Mouse (Mus musculus): ENCODE data around the gene Ctnnbip1. TPM values are rescaled to one million over a fixed set of nuclear protein-coding genes. Genes with fewer than 3 reads are reported as not detected.
A peak's percentile ranks its signal among the peaks of the same experiment; 100 is the strongest.

Gene Ctnnbip1
- total and polyA plus RNA-seq, 2 experiments from 2014 or later, result 31.8 to 53.6 TPM

- TF ChIP-seq EP300 (IDR thresholded peaks at IDR 0.05; ENCODE audit: low read depth) (no peak), CTCF (IDR thresholded peaks at IDR 0.05; ENCODE audit: low read depth) (no peak)
- WGBS, result 45% methylated on average over 8 of the region's 8 CpGs
- H3K27ac ChIP-seq (ENCODE audit: low read depth), result no peak overlapping the region
Measured at GRCm38 (mm10) chr4:149567432-149568026, 49.5 kb downstream of the Ctnnbip1 start.

GRCm38 (mm10) chr4:149568622-149569021, 50.6 kb downstream of the Ctnnbip1 start:
- ATAC-seq (ENCODE audit: insufficient read depth, low read depth) (no peak), DNase-seq (ENCODE audit: low spot score) (no peak)
- Histone ChIP-seq H3K27me3 (ENCODE audit: control insufficient read depth, insufficient read depth, low read length) (peaks cover 17% of the 10 kb centered on the region; the same call in 1 of the 2 replicates), H3K4me3 (ENCODE audit: low read depth, low read length) (no peak overlapping the region), H3K27ac (ENCODE audit: low read depth) (no peak overlapping the region), H3K4me1 (ENCODE audit: control insufficient read depth, insufficient read depth) (peaks cover 28% of the 10 kb centered on the region), H3K36me3 (replicated peaks; ENCODE audit: control insufficient read depth, insufficient read depth, low read length) (0 out of 2 replicates have a peak, but pooled peaks cover 4% of the 10 kb centered on the region), H3K4me2 (ENCODE audit: low read depth, low read length) (no peak overlapping the region), H3K9me3 (replicated peaks; ENCODE audit: control insufficient read depth, low read length) (no peaks in the 10 kb centered on the region), H3K9ac (replicated peaks; ENCODE audit: low read depth, low read length) (no peak overlapping the region)
- 67% methylated on average over 6 of the region's 6 CpGs for WGBS
- TF ChIP-seq CTCF (IDR thresholded peaks at IDR 0.05; ENCODE audit: low read depth) (no peak), EP300 (IDR thresholded peaks at IDR 0.05; ENCODE audit: low read depth) (no peak)

More at GRCm38 (mm10) chr4:149567432-149568026, 49.5 kb downstream of the Ctnnbip1 start:
- peaks cover 12% of the 10 kb centered on the region; the same call in 1 of the 2 replicates for H3K27me3 ChIP-seq (ENCODE audit: control insufficient read depth, insufficient read depth, low read length)
- H3K9me3 ChIP-seq (replicated peaks; ENCODE audit: control insufficient read depth, low read length), result no peaks in the 10 kb centered on the region
- no peak for DNase-seq (ENCODE audit: low spot score)
- no peak overlapping the region for H3K4me3 ChIP-seq (ENCODE audit: low read depth, low read length)
- H3K4me1 ChIP-seq (ENCODE audit: control insufficient read depth, insufficient read depth), result peaks cover 32% of the 10 kb centered on the region
- no peak overlapping the region for H3K9ac ChIP-seq (replicated peaks; ENCODE audit: low read depth, low read length)
- ATAC-seq (ENCODE audit: insufficient read depth, low read depth), result no peak
- H3K36me3 ChIP-seq (replicated peaks; ENCODE audit: control insufficient read depth, insufficient read depth, low read length), result 0 out of 2 replicates have a peak, but pooled peaks cover 4% of the 10 kb centered on the region
- no peak overlapping the region for H3K4me2 ChIP-seq (ENCODE audit: low read depth, low read length)

- peaks cover 20% of the 10 kb centered on the region for H3K4me1 ChIP-seq (ENCODE audit: control insufficient read depth, insufficient read depth)
- DNase-seq (ENCODE audit: low spot score), result no peak
- WGBS, result 88% methylated on average over 6 of the region's 6 CpGs
- H3K4me3 ChIP-seq (ENCODE audit: low read depth, low read length), result no peak overlapping the region
- ATAC-seq (ENCODE audit: insufficient read depth, low read depth), result no peak
- no peak overlapping the region for H3K27ac ChIP-seq (ENCODE audit: low read depth)
- no peak overlapping the region for H3K9ac ChIP-seq (replicated peaks; ENCODE audit: low read depth, low read length)
- H3K4me2 ChIP-seq (ENCODE audit: low read depth, low read length), result no peak overlapping the region
- no peaks in the 10 kb centered on the region for H3K9me3 ChIP-seq (replicated peaks; ENCODE audit: control insufficient read depth, low read length)
- peaks cover 21% of the 10 kb centered on the region for H3K27me3 ChIP-seq (ENCODE audit: control insufficient read depth, insufficient read depth, low read length)
- H3K36me3 ChIP-seq (replicated peaks; ENCODE audit: control insufficient read depth, insufficient read depth, low read length), result 0 out of 2 replicates have a peak, but pooled peaks cover 4% of the 10 kb centered on the region
- no peak for TF ChIP-seq CTCF (IDR thresholded peaks at IDR 0.05; ENCODE audit: low read depth)
- TF ChIP-seq EP300 (IDR thresholded peaks at IDR 0.05; ENCODE audit: low read depth), result no peak
Measured at GRCm38 (mm10) chr4:149569781-149570497, 51.9 kb downstream of the Ctnnbip1 start.

DNA sequence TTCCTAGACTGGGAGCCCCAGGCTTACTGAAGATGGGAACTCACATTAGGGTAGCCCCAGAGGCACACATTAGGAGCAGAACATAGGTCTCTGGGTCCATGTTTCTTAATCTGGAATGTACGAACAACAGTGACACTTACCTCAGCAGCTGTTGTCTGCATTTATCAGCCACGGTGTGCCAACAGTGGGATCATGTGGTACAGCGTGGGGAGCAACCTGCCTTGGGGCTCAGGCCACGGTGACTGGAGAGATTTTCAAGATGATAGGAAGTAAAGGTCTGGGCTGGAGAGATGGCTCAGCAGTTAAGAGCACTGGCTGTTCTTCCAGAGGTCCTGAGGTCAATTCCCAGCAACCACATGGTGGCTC, 52.4 kb downstream of the Ctnnbip1 start:
- ATAC-seq (ENCODE audit: insufficient read depth, low read depth), result no peak
- TF ChIP-seq CTCF (IDR thresholded peaks at IDR 0.05; ENCODE audit: low read depth), result no peak
- no peak for TF ChIP-seq EP300 (IDR thresholded peaks at IDR 0.05; ENCODE audit: low read depth)
- Histone ChIP-seq H3K4me1 (ENCODE audit: control insufficient read depth, insufficient read depth) (peaks cover 19% of the 10 kb centered on the region), H3K4me3 (ENCODE audit: low read depth, low read length) (no peak overlapping the region), H3K36me3 (replicated peaks; ENCODE audit: control insufficient read depth, insufficient read depth, low read length) (0 out of 2 replicates have a peak, but pooled peaks cover 4% of the 10 kb centered on the region), H3K9me3 (replicated peaks; ENCODE audit: control insufficient read depth, low read length) (no peaks in the 10 kb centered on the region), H3K9ac (replicated peaks; ENCODE audit: low read depth, low read length) (no peak overlapping the region), H3K27ac (ENCODE audit: low read depth) (no peak overlapping the region), H3K27me3 (ENCODE audit: control insufficient read depth, insufficient read depth, low read length) (peaks cover 26% of the 10 kb centered on the region), H3K4me2 (ENCODE audit: low read depth, low read length) (no peak overlapping the region)
- WGBS, result 60% methylated on average over 4 of the region's 4 CpGs
- no peak for DNase-seq (ENCODE audit: low spot score)

DNA sequence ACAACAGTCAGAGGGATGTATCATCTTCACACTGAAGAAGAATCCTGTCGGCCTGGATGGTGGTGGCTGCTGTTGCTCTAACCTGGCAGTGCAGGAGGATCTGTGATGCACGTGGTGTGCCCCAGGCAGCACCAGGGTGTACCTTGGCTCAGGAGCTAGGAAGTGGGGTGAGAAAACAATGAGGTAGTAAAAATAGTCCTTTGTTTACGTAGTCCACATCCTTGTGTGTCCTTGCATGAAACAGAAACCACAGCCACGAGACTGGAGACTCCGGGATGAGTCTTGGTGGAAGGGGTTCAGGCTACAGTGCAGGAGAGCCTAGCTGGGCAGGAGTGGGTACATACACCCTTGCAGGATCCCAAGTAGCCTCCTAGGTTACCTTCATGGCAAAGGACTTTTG, 53.2 kb downstream of the Ctnnbip1 start:
- no peaks in the 10 kb centered on the region for H3K9me3 ChIP-seq (replicated peaks; ENCODE audit: control insufficient read depth, low read length)
- ATAC-seq (ENCODE audit: insufficient read depth, low read depth) (no peak), DNase-seq (ENCODE audit: low spot score) (no peak)
- H3K4me2 ChIP-seq (ENCODE audit: low read depth, low read length), result peak overlapping the region; percentile 41
- peaks cover 28% of the 10 kb centered on the region for H3K27me3 ChIP-seq (ENCODE audit: control insufficient read depth, insufficient read depth, low read length)
- H3K9ac ChIP-seq (replicated peaks; ENCODE audit: low read depth, low read length), result no peak overlapping the region
- WGBS, result 63% methylated on average over 5 of the region's 5 CpGs
- peak overlapping the region; percentile 38; the same call in 1 of the 2 replicates for H3K27ac ChIP-seq (ENCODE audit: low read depth)
- peaks cover 19% of the 10 kb centered on the region for H3K4me1 ChIP-seq (ENCODE audit: control insufficient read depth, insufficient read depth)
- TF ChIP-seq EP300 (IDR thresholded peaks at IDR 0.05; ENCODE audit: low read depth) (no peak), CTCF (IDR thresholded peaks at IDR 0.05; ENCODE audit: low read depth) (no peak)
- H3K4me3 ChIP-seq (ENCODE audit: low read depth, low read length), result no peak overlapping the region
- no peaks in the 10 kb centered on the region for H3K36me3 ChIP-seq (replicated peaks; ENCODE audit: control insufficient read depth, insufficient read depth, low read length)

Data from heart, postnatal 0 days (tissue).